ENCODE assay signal across 9 mouse cellular contexts in genomic region chr5:32322146-32322811, GRCm38 (mm10).
DNase-seq lines count a peak whose midpoint lies in the region; ATAC-seq lines count a peak whose summit lies in the region.
"Had no signal": no experiment of that assay in that cellular context is flagged by ENCODE, and none has a peak within 500 bp of the region (broad histone marks: within the 10 kb centered on the region; RNA-seq: fewer than 3 reads in every experiment).

No protein-coding gene starts in this region.

- no peak overlapping the region for H3K4me3 ChIP-seq in heart, embryonic 16.5 days (ENCODE audit: low read length)

- 37% methylated on average over 7 of the region's 7 CpGs for WGBS in heart, embryonic 16.5 days

- H3K36me3 ChIP-seq in heart, embryonic 16.5 days (ENCODE audit: control insufficient read depth, insufficient read depth), result no peaks in the 10 kb centered on the region

- no peaks in the 10 kb centered on the region for H3K27me3 ChIP-seq in heart, embryonic 16.5 days (ENCODE audit: control insufficient read depth, insufficient read depth, low read length)

- H3K4me2 ChIP-seq in heart, embryonic 16.5 days (ENCODE audit: low read depth, low read length), result peak overlapping the region; percentile 10

- no peaks in the 10 kb centered on the region for H3K4me1 ChIP-seq in heart, embryonic 16.5 days (ENCODE audit: control insufficient read depth, insufficient read depth, low read length)

- no peak overlapping the region for H3K9ac ChIP-seq in heart, embryonic 16.5 days (ENCODE audit: low read length)

- no peaks in the 10 kb centered on the region for H3K9me3 ChIP-seq in heart, embryonic 16.5 days (replicated peaks; ENCODE audit: control insufficient read depth, low read length)

- no peak overlapping the region for H3K27ac ChIP-seq in heart, embryonic 16.5 days (ENCODE audit: low read length)
- H3K27ac ChIP-seq: macrophage had no signal

- DNase-seq in gastrocnemius, adult 18-20 months (ENCODE audit: low spot score), result peak; percentile 55
- no peak for DNase-seq in gastrocnemius, postnatal 25 days
- DNase-seq in NIH3T3 (ENCODE audit: low read depth), result peak; percentile 84
- DNase-seq in kidney, postnatal 25 days, result peak; percentile 45 to 82
- DNase-seq in lung, postnatal 14 days, result peak; percentile 72
- DNase-seq in skeletal muscle tissue, adult 2 months (ENCODE audit: low read depth, low spot score), result peak; percentile 48

- ATAC-seq in common myeloid progenitor, adult 5-6 weeks (replicated peaks; ENCODE audit: low read depth, poor library complexity, severe bottlenecking), result peak; percentile 52; the same call in 1 of the 2 replicates
- peak; percentile 60 for ATAC-seq in heart, embryonic 16.5 days (replicated peaks; ENCODE audit: extremely low read depth, insufficient read depth, low FRiP score)
